Mouse (Mus musculus) embryonic facial prominence, embryonic 11.5 days (tissue): ENCODE measurements at regions not wholly inside any gene's neighbourhood (a gene's known extent, or its start where the extent isn't known, plus 50 kb on each side); places are given as distances from the start of the nearest gene placed in this dataset.
"Not testable (repeated sequence)": the region's sequence is repeated elsewhere in the genome, so short reads cannot be mapped to it uniquely, and the experiment has no call there.

ENCODE experiments used
- ATAC-seq: fragments of 200-750 bp; cut with Nextera tagmentation; replicated peaks from 2 replicates; pipeline ENCODE4 v1.8.0; 2017; ENCODE audit warnings: low read depth; ENCODE audit not compliant: insufficient number of reproducible peaks, low FRiP score, low TSS enrichment
- DNase-seq: peaks from one replicate; pipeline ENCODE4 v3.0.0-alpha.2; 2015; ENCODE audit warnings: low spot score
- H3K27ac ChIP-seq: fragments of 300-500 bp; sonication (generic); replicated peaks from 2 replicates; pipeline ENCODE4 v1.5.1; 2014; ENCODE audit warnings: mild to moderate bottlenecking, low read depth, low read length, control low read depth
- H3K27me3 ChIP-seq: fragments of 300-500 bp; sonication (generic); 2 replicates; pipeline ENCODE4 v1.6.1; 2014; ENCODE audit warnings: mild to moderate bottlenecking, low read length, moderate library complexity, mixed read lengths; ENCODE audit not compliant: control insufficient read depth, insufficient read depth
- H3K36me3 ChIP-seq: fragments of 300-500 bp; sonication (generic); replicated peaks from 2 replicates; pipeline ENCODE4 v1.6.1; 2014; ENCODE audit warnings: low read depth, mild to moderate bottlenecking, low read length, moderate library complexity, mixed read lengths; ENCODE audit not compliant: control insufficient read depth, insufficient read depth
- H3K4me1 ChIP-seq: fragments of 300-500 bp; sonication (generic); 2 replicates; pipeline ENCODE4 v1.6.1; 2014; ENCODE audit warnings: low read length, mixed read lengths; ENCODE audit not compliant: control insufficient read depth, insufficient read depth
- H3K4me2 ChIP-seq: fragments of 300-500 bp; sonication (generic); 2 replicates; pipeline ENCODE4 v1.6.1; 2014; ENCODE audit warnings: low read depth, mild to moderate bottlenecking, control low read depth, low read length, moderate library complexity
- H3K4me3 ChIP-seq: fragments of 300-500 bp; sonication (generic); 2 replicates; pipeline ENCODE4 v1.5.1; 2014; ENCODE audit warnings: low read depth, low read length, control low read depth
- H3K9ac ChIP-seq: fragments of 300-500 bp; sonication (generic); replicated peaks from 2 replicates; pipeline ENCODE4 v1.6.1; 2014; ENCODE audit warnings: mild to moderate bottlenecking, control low read depth, low read length
- H3K9me3 ChIP-seq: fragments of 300-500 bp; sonication (generic); replicated peaks from 2 replicates; pipeline ENCODE4 v1.6.1; 2016; ENCODE audit warnings: mild to moderate bottlenecking, low read length, inconsistent platforms, mixed read lengths; ENCODE audit not compliant: control insufficient read depth
- WGBS: fragments of 180-500 bp; shearing (Covaris S2); extraction: QIAGEN DNeasy Blood & Tissue Kit; methylation state at CpG from one replicate; pipeline ENCODE4 v1.1.7; 2014; 5-methylcytosine and 5-hydroxymethylcytosine counted together

DNA sequence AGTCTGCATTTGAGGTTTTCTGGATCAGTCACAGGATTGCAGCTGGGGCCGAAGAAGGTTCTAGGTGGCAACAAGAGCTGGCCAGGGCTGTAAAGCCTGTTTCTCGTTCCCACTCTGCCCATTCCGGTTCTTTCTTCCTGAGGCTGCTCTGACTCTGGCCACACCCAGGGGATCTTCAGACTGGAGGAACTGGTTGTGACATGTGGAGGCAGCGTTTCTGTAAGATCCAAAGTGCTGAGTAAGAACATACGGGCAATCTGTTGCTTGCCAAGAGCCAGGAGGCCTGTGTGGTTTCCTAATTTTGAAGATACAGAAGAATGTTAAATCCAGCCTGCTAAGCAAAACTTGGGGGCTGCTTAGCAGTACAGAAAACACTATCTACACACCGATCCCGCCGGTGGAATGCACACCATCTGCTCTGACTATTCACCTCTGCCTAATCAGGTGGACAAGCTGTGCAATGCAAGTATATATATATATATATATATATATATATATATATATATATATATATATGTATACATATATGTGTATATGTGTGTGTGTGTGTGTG, 99.3 kb upstream of the Bmp2k start:
- no peak overlapping the region for H3K27ac ChIP-seq
- DNase-seq = peak; percentile 43
- no peak for ATAC-seq
- no peak overlapping the region for H3K9ac ChIP-seq
- H3K4me3 ChIP-seq = no peak overlapping the region
- H3K9me3 ChIP-seq = no peaks in the 10 kb centered on the region
- 82% methylated on average over 8 of the region's 8 CpGs for WGBS
- H3K4me1 ChIP-seq = no peaks in the 10 kb centered on the region
- H3K27me3 ChIP-seq = no peaks in the 10 kb centered on the region
- H3K4me2 ChIP-seq = no peak overlapping the region
- no peaks in the 10 kb centered on the region for H3K36me3 ChIP-seq

DNA sequence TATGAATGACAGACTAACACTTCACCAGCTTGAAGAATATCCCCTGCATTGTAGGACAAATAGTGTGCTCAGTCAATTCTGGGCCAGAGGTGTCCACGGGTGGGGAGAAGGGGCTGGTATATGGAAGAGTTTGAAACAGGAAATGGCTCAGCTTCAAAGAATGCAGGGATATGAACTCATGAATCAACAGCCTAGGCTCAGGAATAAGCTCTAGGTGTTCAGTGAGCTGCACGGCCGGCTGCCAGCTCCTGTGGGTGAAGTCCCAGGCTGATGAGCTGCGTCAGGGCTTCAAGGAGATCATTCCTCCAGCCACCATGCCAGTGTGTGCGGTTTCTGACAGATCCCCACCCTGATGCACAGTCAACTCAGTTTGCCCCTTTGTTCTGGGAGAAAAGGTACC, 98.8 kb upstream of the Bmp2k start:
- no peak overlapping the region for H3K27ac ChIP-seq
- no peaks in the 10 kb centered on the region for H3K36me3 ChIP-seq
- H3K4me1 ChIP-seq = no peaks in the 10 kb centered on the region
- 82% methylated on average over 5 of the region's 5 CpGs for WGBS
- H3K9ac ChIP-seq = no peak overlapping the region
- DNase-seq = no peak
- ATAC-seq = no peak
- no peak overlapping the region for H3K4me2 ChIP-seq
- H3K9me3 ChIP-seq = no peaks in the 10 kb centered on the region
- H3K27me3 ChIP-seq = no peaks in the 10 kb centered on the region
- no peak overlapping the region for H3K4me3 ChIP-seq

DNA sequence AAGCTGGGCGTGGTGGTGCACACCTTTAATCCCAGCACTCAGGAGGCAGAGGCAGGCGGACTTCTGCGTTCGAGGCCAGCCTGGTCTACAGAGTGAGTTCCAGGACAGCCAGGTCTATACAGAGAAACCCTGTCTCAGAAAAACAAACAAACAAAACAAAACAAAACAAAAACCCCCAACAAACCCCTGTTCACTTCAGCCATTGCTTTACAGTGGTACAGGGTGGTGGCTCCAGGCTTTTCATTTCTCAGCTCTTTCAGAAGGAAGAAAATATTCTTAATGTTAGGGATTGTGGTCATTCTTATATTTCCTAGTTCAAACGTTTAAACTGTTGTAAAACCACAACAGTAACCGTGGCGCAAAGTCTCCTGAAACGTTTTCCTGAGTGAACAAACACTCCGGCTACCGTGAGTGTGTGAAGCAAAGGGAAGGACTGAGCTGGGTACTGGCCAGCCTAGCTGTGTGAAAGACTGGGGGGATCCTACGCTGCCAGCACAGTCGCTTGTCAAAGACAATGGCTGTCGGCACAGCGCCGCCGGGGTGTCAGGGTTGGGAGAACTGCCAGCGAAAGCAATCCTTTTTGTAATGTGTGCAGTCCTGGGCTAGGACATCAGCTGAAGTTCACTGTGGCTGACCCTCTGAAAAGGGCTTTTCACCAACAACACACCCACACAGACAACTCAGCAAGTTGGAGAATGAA, 91.8 kb upstream of the Bmp2k start:
- WGBS = 46% methylated on average over 17 of the region's 17 CpGs
- H3K27ac ChIP-seq = no peak overlapping the region
- H3K4me1 ChIP-seq = no peaks in the 10 kb centered on the region
- no peaks in the 10 kb centered on the region for H3K9me3 ChIP-seq
- no peaks in the 10 kb centered on the region for H3K27me3 ChIP-seq
- DNase-seq (no peak), ATAC-seq (no peak; the same call in 1 of the 2 replicates)
- no peak overlapping the region for H3K9ac ChIP-seq
- H3K4me3 ChIP-seq = no peak overlapping the region
- peak overlapping the region; percentile 7; the same call in 1 of the 2 replicates for H3K4me2 ChIP-seq
- H3K36me3 ChIP-seq = no peaks in the 10 kb centered on the region

DNA sequence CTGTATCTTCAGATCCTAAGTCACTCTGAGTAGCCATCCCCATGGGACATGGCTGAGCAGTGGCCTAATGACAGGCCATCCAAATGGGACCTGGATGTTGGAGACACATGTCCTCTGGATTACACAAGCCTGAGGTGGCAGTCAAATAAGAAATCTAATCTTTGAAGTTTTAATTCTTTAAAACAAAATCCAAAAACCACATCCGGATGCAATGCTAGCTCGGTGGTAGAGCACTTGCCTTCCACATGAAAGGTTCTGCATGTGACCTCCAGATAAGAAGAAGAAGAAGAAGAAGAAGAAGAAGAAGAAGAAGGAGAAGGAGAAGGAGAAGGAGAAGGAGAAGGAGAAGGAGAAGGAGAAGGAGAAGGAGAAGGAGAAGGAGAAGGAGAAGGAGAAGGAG, 89.1 kb upstream of the Bmp2k start:
- not testable (repeated sequence) for DNase-seq, H3K9ac ChIP-seq, H3K9me3 ChIP-seq, H3K27me3 ChIP-seq, ATAC-seq, H3K36me3 ChIP-seq, H3K27ac ChIP-seq, H3K4me2 ChIP-seq, H3K4me1 ChIP-seq, H3K4me3 ChIP-seq
- 97% methylated on average over 2 of the region's 2 CpGs for WGBS

DNA sequence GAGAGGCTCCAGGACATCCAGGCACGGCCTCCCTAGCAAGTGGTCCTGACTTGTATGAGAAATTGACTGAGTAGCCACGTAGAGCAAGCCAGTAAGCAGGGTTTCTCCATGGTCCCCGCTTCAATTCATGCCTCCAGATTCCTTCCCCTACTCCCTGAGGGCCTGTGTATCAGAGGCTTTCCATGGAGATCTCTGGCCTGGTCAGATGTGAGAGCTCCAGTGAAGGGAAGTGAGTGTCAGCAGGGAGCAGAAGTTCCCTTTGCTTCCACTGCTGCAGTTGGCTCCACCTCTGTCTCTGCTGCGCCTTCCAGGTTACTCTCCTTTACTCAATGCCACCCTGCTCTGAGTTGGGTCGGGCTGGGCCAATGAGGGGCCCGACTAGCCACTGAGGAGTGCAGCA, 88.3 kb upstream of the Bmp2k start:
- no peaks in the 10 kb centered on the region for H3K36me3 ChIP-seq
- H3K4me1 ChIP-seq = no peaks in the 10 kb centered on the region
- H3K9me3 ChIP-seq = no peaks in the 10 kb centered on the region
- H3K27ac ChIP-seq = no peak overlapping the region
- H3K27me3 ChIP-seq = no peaks in the 10 kb centered on the region
- no peak overlapping the region for H3K4me3 ChIP-seq
- H3K9ac ChIP-seq = no peak overlapping the region
- WGBS = 71% methylated on average over 6 of the region's 6 CpGs
- no peak overlapping the region for H3K4me2 ChIP-seq
- no peak for ATAC-seq
- no peak for DNase-seq

DNA sequence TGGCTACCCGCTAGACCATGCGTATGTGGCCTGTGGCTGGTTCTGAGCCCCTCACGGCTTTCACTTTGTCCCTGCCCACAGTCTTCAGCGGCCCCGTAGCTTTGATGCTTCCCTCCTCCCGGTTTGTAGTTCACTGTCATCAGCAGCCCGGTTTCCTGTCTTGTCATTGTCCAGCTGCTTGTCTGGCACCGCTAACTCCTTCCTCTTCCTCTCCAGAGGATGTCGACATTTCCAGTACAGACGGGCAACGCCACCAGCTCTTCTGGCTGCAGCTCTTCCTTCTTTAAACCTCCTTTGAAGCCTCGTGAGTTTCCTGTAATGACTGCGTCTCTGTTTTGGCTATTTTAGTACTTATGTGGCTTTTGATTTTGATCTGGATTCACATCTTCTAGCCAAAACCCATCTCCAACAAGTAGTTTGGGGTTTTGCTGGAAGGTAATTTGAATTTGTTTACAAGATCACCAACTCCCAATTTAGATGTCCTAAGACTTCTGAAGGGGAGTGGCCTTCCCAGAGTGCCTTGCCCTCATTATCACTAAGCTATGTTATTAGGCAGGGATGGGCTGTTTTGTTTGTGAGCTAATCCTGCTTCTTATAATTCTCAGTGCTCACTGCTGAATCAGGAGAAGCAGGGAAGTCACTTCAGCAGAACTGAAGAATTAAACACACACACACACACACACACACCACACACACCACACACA, 85.8 kb upstream of the Bmp2k start:
- Histone ChIP-seq H3K4me1 (no peaks in the 10 kb centered on the region), H3K4me3 (no peak overlapping the region), H3K4me2 (no peak overlapping the region), H3K27me3 (no peaks in the 10 kb centered on the region), H3K36me3 (no peaks in the 10 kb centered on the region), H3K9ac (no peak overlapping the region), H3K9me3 (no peaks in the 10 kb centered on the region), H3K27ac (no peak overlapping the region)
- ATAC-seq = no peak
- WGBS = 67% methylated on average over 13 of the region's 13 CpGs
- DNase-seq = no peak

DNA sequence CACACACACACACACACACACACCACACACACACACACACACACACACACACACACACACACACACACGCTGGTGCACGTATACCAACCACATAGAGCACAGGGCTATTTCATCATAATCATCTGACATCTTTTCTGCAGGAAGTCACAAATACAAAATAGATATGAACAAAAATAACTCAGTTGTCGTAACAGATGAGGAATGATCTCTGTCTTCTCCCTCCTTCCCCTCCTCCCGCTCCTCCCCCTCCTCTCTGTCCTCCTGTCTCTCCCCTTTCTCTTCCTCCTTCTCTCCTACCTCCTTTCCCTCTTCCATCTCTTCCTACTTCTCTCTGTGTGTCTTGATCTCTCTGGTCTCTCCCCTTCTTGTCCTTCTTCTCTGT, 85.2 kb upstream of the Bmp2k start:
- no peak overlapping the region for H3K9ac ChIP-seq
- H3K36me3 ChIP-seq = no peaks in the 10 kb centered on the region
- H3K27ac ChIP-seq = no peak overlapping the region
- H3K4me3 ChIP-seq = no peak overlapping the region
- H3K27me3 ChIP-seq = no peaks in the 10 kb centered on the region
- H3K4me2 ChIP-seq = no peak overlapping the region
- ATAC-seq (no peak), DNase-seq (no peak)
- no peaks in the 10 kb centered on the region for H3K4me1 ChIP-seq
- 82% methylated on average over 4 of the region's 4 CpGs for WGBS
- H3K9me3 ChIP-seq = no peaks in the 10 kb centered on the region

DNA sequence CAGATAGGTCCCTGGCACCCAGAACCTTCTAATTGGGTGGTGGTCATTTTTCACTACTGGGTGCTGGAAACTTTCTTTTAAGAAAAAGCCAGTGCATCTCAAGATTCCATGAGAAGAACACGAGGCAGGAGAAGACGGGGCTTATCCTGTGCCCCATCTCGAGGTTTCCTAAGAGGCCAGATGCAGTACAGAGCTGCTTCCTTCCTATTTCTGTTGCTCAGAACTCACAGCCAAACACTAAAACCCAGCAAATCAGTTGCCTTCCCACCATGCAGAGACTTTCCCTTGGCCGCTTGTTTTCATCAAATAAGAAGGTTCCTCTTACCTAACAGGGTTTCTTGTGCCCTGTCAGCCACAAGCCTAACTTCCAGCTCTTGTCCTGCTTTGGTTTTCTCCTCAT, 84.7 kb upstream of the Bmp2k start:
- no peak overlapping the region for H3K4me3 ChIP-seq
- no peaks in the 10 kb centered on the region for H3K27me3 ChIP-seq
- no peaks in the 10 kb centered on the region for H3K36me3 ChIP-seq
- H3K27ac ChIP-seq = no peak overlapping the region
- H3K4me1 ChIP-seq = no peaks in the 10 kb centered on the region
- 80% methylated on average over 4 of the region's 4 CpGs for WGBS
- ATAC-seq (no peak), DNase-seq (no peak)
- no peak overlapping the region for H3K9ac ChIP-seq
- no peak overlapping the region for H3K4me2 ChIP-seq
- no peaks in the 10 kb centered on the region for H3K9me3 ChIP-seq
